Mouse (Mus musculus) hindbrain, embryonic 14.5 days (tissue): ENCODE results near the gene Col9a1. TPM values are rescaled to one million over a fixed set of nuclear protein-coding genes. Genes with fewer than 3 reads are reported as not detected.

Experiments
- ATAC-seq: fragments of 200-750 bp; cut with Nextera tagmentation; 2 replicates; pipeline ENCODE4 v1.8.0; 2017; ENCODE audit warnings: moderate number of reproducible peaks, mild to moderate bottlenecking, moderate TSS enrichment, moderate library complexity; ENCODE audit not compliant: low FRiP score
- DNase-seq: peaks from one replicate; pipeline ENCODE4 v3.0.0-alpha.2; 2015; ENCODE audit warnings: low spot score
- H3K27ac ChIP-seq: fragments of 300-500 bp; sonication (generic); 2 replicates; pipeline ENCODE4 v1.5.1; 2014; ENCODE audit warnings: mild to moderate bottlenecking, moderate library complexity
- H3K27me3 ChIP-seq: fragments of 300-500 bp; sonication (generic); 2 replicates; pipeline ENCODE4 v1.6.1; 2014; ENCODE audit warnings: mild to moderate bottlenecking, low read length, mixed read lengths; ENCODE audit not compliant: control insufficient read depth, insufficient read depth
- H3K36me3 ChIP-seq: fragments of 300-500 bp; sonication (generic); replicated peaks from 2 replicates; pipeline ENCODE4 v1.6.1; 2014; ENCODE audit not compliant: control insufficient read depth, insufficient read depth
- H3K4me1 ChIP-seq: fragments of 300-500 bp; sonication (generic); replicated peaks from 2 replicates; pipeline ENCODE4 v1.6.1; 2014; ENCODE audit warnings: antibody characterized with exemption, low read length, mixed read lengths; ENCODE audit not compliant: control insufficient read depth, insufficient read depth
- H3K4me2 ChIP-seq: fragments of 300-500 bp; sonication (generic); replicated peaks from 2 replicates; pipeline ENCODE4 v1.6.1; 2014; ENCODE audit warnings: mild to moderate bottlenecking, moderate library complexity
- H3K4me3 ChIP-seq: fragments of 300-500 bp; sonication (generic); replicated peaks from 2 replicates; pipeline ENCODE4 v1.5.1; 2014; ENCODE audit warnings: mild to moderate bottlenecking, low read length
- H3K9ac ChIP-seq: fragments of 300-500 bp; sonication (generic); 2 replicates; pipeline ENCODE4 v1.6.1; 2014
- H3K9me3 ChIP-seq: fragments of 300-500 bp; sonication (generic); 2 replicates; pipeline ENCODE4 v1.6.1; 2016; ENCODE audit warnings: low read length; ENCODE audit not compliant: control insufficient read depth
- WGBS: fragments of 180-500 bp; shearing (Covaris S2); extraction: QIAGEN DNeasy Blood & Tissue Kit; methylation state at CpG from one replicate; pipeline ENCODE4 v1.1.7; 2014; 5-methylcytosine and 5-hydroxymethylcytosine counted together
- polyA plus RNA-seq: library from polyadenylated mRNA; unstranded; fragments of >200 nt; fragmentation: Nextera tagmentation; extraction: Ambion mirVana; gene quantifications from 2 replicates; pipeline ENCODE4 v1.2.1, GENCODE M21; 2014

The Col9a1 gene
- polyA plus RNA-seq, 1 experiment from 2014 or later, result 2.6 TPM

DNA sequence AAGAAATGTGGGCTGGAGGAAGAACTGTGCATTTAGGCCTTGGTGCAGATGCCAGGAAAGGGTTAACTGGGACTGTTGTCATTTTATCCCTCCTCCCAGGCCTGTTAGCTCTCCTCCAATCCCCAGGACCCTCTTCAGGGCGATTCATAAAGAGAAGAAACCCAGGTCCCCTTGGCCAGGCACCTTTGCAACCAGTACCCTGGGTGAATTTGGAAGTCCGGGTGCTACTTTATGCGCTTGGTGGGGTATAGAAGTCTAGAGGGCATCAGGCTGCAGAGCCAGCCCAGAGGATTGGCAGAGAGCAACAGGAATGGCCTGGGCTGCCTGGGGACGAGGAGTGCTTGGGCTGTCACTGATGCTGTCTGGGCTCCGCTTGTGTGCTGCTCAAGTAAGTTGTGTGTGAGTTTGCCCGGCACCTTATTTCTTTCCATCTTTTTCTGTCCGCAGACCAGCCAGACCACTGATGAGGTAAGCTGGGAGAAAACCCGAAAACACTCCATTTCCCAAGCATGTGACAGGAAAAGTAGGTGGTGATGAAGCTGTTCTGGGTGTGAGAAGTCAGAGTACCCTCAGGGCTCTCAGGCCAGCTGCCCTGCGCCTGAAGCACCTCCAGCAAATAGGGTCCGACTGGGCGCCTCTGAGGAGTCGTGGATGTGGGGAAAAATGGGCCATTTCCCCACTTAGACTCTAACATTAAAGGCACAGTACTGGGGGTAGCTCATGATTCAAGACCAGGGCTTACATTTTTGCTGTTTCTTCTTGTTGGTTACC is 17.8 kb downstream of the Col9a1 start:
- no peaks in the 10 kb centered on the region for H3K9me3 ChIP-seq
- peaks cover 4% of the 10 kb centered on the region; the same call in 1 of the 2 replicates for H3K4me1 ChIP-seq
- H3K27ac ChIP-seq, result no peak overlapping the region
- no peak overlapping the region for H3K9ac ChIP-seq
- ATAC-seq (no peak), DNase-seq (no peak)
- H3K4me2 ChIP-seq, result no peak overlapping the region
- WGBS, result 53% methylated on average over 12 of the region's 12 CpGs
- no peaks in the 10 kb centered on the region for H3K36me3 ChIP-seq
- H3K27me3 ChIP-seq, result no peaks in the 10 kb centered on the region
- no peak overlapping the region for H3K4me3 ChIP-seq

DNA sequence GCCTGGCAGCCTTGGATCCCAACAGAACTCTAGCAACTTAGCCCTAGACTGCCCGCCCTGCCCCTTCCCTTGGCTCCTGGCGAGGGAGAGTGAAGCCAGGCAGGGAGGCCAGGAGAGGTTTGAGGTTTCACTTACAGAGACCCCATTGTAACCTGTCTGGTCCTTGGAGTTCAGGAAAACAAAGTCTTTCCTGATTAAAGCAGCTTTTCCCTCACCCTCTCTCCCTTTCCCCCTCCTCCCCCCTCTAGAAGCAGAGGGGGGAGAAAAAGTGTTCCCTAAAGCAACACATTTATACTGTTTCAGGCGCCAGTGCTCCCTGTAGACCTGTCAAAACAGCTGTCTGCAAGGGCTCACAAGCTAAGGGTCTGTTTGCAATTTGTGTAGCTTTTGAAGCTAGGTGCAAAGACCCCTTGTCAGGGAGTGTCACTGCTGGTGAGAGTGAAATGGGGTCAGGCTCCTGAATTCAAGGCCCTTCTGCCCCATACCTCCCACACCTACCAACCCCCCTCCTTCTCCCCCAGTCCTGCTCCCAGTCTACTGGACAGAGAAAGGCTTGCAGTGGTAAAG is 18.6 kb downstream of the Col9a1 start:
- DNase-seq, result no peak
- peaks cover 4% of the 10 kb centered on the region; the same call in 1 of the 2 replicates for H3K4me1 ChIP-seq
- no peaks in the 10 kb centered on the region for H3K9me3 ChIP-seq
- no peak for ATAC-seq
- no peaks in the 10 kb centered on the region for H3K27me3 ChIP-seq
- H3K4me3 ChIP-seq, result no peak overlapping the region
- no peak overlapping the region for H3K27ac ChIP-seq
- no peak overlapping the region for H3K4me2 ChIP-seq
- no peaks in the 10 kb centered on the region for H3K36me3 ChIP-seq
- WGBS, result 45% methylated on average over 3 of the region's 3 CpGs
- H3K9ac ChIP-seq, result no peak overlapping the region

DNA sequence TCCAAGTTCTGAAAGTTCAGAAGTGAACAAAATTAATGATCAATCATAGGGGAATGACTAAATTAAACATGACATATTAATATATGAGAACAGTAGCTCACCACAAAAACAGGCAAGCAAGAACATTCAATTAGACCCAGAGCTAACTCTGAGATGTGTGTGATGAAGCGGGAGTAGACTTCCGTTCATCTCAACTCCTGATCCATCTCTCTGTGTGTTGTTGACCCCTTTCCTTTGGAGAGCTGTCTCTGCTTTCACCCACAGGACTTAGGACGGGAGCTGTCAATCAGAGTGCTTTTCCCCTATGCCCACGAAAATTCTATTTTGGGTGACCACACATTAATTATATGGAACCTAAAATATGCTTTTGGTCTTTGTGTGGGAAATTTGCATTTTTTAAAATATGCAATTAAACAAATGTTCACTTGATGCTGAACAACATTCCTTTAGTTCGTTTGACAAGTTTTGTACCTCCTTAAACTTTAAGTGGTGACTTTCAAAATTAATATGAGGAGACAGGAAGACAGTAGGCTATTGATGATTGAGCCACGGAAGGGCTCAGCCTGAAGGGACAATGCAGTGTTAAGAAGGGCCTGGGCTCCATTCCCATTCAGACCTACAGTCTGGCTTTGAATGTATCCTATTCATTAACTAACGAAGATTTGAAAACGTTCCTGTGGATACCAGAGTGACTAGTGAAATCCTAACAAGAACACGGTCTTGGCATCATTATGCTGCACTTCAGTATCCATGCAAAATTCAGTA is 34.4 kb downstream of the Col9a1 start:
- Histone ChIP-seq H3K4me3 (no peak overlapping the region), H3K27ac (no peak overlapping the region), H3K4me2 (no peak overlapping the region), H3K9ac (no peak overlapping the region), H3K4me1 (no peaks in the 10 kb centered on the region), H3K36me3 (no peaks in the 10 kb centered on the region), H3K27me3 (no peaks in the 10 kb centered on the region), H3K9me3 (peaks cover 6% of the 10 kb centered on the region; the same call in 1 of the 2 replicates)
- WGBS, result 63% methylated on average over 9 of the region's 9 CpGs
- DNase-seq, result no peak
- no peak for ATAC-seq

GRCm38 (mm10) chr1:24219041-24219440 is 41.6 kb downstream of the Col9a1 start:
- ATAC-seq, result 0 out of 2 replicates have a peak, but pooled peaks have one; percentile 55
- no peak overlapping the region for H3K27ac ChIP-seq

GRCm38 (mm10) chr1:24222231-24222630 is 44.8 kb downstream of the Col9a1 start:
- no peak for DNase-seq
- H3K4me2 ChIP-seq, result no peak overlapping the region
- H3K4me1 ChIP-seq, result no peaks in the 10 kb centered on the region
- no peaks in the 10 kb centered on the region for H3K36me3 ChIP-seq
- no peak overlapping the region for H3K4me3 ChIP-seq
- H3K9me3 ChIP-seq, result no peaks in the 10 kb centered on the region
- no peaks in the 10 kb centered on the region for H3K27me3 ChIP-seq
- no peak for ATAC-seq
- WGBS, result 81% methylated on average over 2 of the region's 2 CpGs
- H3K9ac ChIP-seq, result no peak overlapping the region
- no peak overlapping the region for H3K27ac ChIP-seq

More at GRCm38 (mm10) chr1:24219041-24219440, 41.6 kb downstream of the Col9a1 start:
- no peaks in the 10 kb centered on the region for H3K36me3 ChIP-seq
- no peaks in the 10 kb centered on the region for H3K9me3 ChIP-seq
- no peak overlapping the region for H3K9ac ChIP-seq
- H3K4me3 ChIP-seq, result no peak overlapping the region
- no peaks in the 10 kb centered on the region for H3K27me3 ChIP-seq
- no peaks in the 10 kb centered on the region for H3K4me1 ChIP-seq
- 22% methylated on average over 6 of the region's 6 CpGs for WGBS
- DNase-seq, result peak; percentile 49
- H3K4me2 ChIP-seq, result no peak overlapping the region

DNA sequence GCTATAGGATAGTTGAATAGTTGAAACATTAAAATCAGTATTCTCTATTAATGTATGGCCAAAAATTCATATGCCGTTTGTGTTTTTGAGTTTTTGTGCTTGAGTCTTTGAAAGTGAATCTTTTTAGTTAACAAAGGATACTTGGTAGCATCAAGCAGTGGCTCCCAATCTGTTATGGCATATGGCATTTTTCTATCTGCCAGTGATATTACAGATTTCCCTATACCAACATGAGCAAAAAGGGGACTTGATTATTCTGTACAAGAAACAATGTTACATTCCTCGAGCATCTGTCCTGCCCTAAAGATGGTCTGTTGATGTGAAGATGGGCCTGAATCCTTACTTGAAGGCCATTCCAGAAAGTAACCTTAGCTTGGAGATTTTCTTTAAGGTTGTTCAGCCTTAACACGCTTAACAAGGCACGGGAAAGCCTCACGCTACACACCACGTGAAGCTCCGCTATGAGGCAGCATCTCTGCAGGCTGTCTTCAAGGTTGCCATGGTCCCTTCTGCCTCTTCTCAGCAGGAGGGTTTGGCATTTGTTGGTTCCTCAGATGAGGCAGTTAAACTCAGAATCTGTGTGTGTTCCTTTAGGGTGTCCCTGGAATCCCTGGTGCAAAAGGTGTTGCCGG is 45.7 kb downstream of the Col9a1 start:
- H3K27ac ChIP-seq, result no peak overlapping the region
- DNase-seq (no peak), ATAC-seq (no peak)
- H3K36me3 ChIP-seq, result no peaks in the 10 kb centered on the region
- no peaks in the 10 kb centered on the region for H3K27me3 ChIP-seq
- no peaks in the 10 kb centered on the region for H3K4me1 ChIP-seq
- 67% methylated on average over 8 of the region's 8 CpGs for WGBS
- no peak overlapping the region for H3K4me2 ChIP-seq
- no peak overlapping the region for H3K4me3 ChIP-seq
- H3K9ac ChIP-seq, result no peak overlapping the region
- H3K9me3 ChIP-seq, result no peaks in the 10 kb centered on the region

GRCm38 (mm10) chr1:24225825-24226526 is 48.6 kb downstream of the Col9a1 start:
- H3K4me2 ChIP-seq, result no peak overlapping the region
- H3K36me3 ChIP-seq, result no peaks in the 10 kb centered on the region
- H3K9ac ChIP-seq, result no peak overlapping the region
- no peak overlapping the region for H3K27ac ChIP-seq
- DNase-seq, result peak; percentile 62
- H3K4me3 ChIP-seq, result no peak overlapping the region
- H3K27me3 ChIP-seq, result no peaks in the 10 kb centered on the region
- H3K9me3 ChIP-seq, result no peaks in the 10 kb centered on the region
- H3K4me1 ChIP-seq, result no peaks in the 10 kb centered on the region
- peak; percentile 81 for ATAC-seq
- WGBS, result 75% methylated on average over 4 of the region's 4 CpGs

DNA sequence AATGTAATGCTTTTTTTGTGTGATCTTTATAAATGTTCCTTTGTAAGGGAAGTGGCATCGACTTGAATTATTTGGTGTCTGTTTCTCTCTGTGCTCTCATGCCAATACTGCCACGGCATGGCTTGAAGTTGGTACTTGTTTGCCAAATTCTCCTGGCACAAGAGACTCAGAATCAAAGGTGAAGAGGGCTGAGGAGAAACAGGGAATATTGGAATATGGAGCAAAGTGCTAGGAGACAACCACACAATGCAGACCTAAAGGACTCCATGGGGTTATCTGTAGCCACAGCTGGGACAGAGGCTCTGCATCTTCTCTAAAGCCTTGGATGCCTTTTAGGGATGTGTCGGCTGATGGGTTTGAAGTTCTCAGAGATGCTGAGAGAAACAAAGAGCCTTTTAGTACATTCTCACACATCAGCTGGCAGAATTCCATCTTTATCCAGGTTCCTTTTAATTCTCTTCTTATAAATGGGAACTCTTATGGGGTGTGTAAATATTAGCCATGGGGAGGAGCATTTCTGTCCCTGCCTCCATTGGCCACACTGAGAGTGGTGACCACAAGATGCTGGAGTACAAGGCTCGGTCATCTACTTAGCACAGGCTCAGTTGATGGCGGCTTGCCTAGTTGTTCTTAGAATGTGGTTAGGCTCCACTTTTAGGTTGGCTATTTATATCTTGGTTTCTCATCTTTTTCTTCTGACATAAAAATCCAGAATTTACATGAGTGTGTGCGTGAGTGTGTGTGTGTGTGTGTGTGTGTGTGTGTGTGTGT is 49.7 kb downstream of the Col9a1 start:
- 73% methylated on average over 6 of the region's 6 CpGs for WGBS

More for the DNA sequence above, 49.7 kb downstream of the Col9a1 start:
- H3K9me3 ChIP-seq, result no peaks in the 10 kb centered on the region
- no peak overlapping the region for H3K9ac ChIP-seq
- H3K27me3 ChIP-seq, result no peaks in the 10 kb centered on the region
- H3K27ac ChIP-seq, result no peak overlapping the region
- ATAC-seq (no peak), DNase-seq (no peak)
- H3K4me1 ChIP-seq, result no peaks in the 10 kb centered on the region
- no peaks in the 10 kb centered on the region for H3K36me3 ChIP-seq
- no peak overlapping the region for H3K4me3 ChIP-seq
- no peak overlapping the region for H3K4me2 ChIP-seq
